Mouse (Mus musculus) E14TG2a.4 (cell line): Measurements from ENCODE around the gene Bdh1.
A peak's percentile ranks its signal among the peaks of the same experiment; 100 is the strongest.

Experiments used
- H3K27me3 ChIP-seq: 2 replicates; pipeline ENCODE4 v1.6.1; 2014; ENCODE audit warnings: low read length, control low read depth; ENCODE audit not compliant: insufficient read depth
- H3K36me3 ChIP-seq: 2 replicates; pipeline ENCODE4 v1.6.1; 2014; ENCODE audit warnings: low read length, control low read depth; ENCODE audit not compliant: insufficient read depth
- H3K4me1 ChIP-seq: replicated peaks from 2 replicates; pipeline ENCODE4 v1.6.1; 2014; ENCODE audit warnings: low read depth, low read length, control low read depth
- H3K4me3 ChIP-seq: replicated peaks from 2 replicates; pipeline ENCODE4 v1.5.1; 2014; ENCODE audit warnings: mild to moderate bottlenecking, low read length
- H3K9me3 ChIP-seq: 2 replicates; pipeline ENCODE4 v1.6.1; 2014; ENCODE audit warnings: low read length, control low read depth
- CTCF ChIP-seq: conservative IDR thresholded peaks from 2 replicates; pipeline ENCODE4 v1.5.1; 2014; ENCODE audit warnings: low read length
- NANOG ChIP-seq: IDR thresholded peaks from 2 replicates; pipeline ENCODE4 v1.6.1; 2014; ENCODE audit warnings: borderline replicate concordance, low read length, mixed read lengths
- POU5F1 ChIP-seq: IDR thresholded peaks from 2 replicates; pipeline ENCODE4 v1.6.1; 2014; ENCODE audit warnings: low read length, borderline replicate concordance

Gene Bdh1

GRCm38 (mm10) chr16:31499021-31499420 lies 76.9 kb downstream of the Bdh1 start:
- Histone ChIP-seq H3K9me3 (no peaks in the 10 kb centered on the region), H3K4me3 (no peak overlapping the region), H3K36me3 (no peaks in the 10 kb centered on the region), H3K27me3 (peaks cover 12% of the 10 kb centered on the region; the same call in 1 of the 2 replicates), H3K4me1 (peaks cover 22% of the 10 kb centered on the region)
- TF ChIP-seq POU5F1, result no peak

- H3K27me3 ChIP-seq, result peaks cover 10% of the 10 kb centered on the region; the same call in 1 of the 2 replicates
- no peak for TF ChIP-seq NANOG
- no peak for TF ChIP-seq CTCF
- TF ChIP-seq POU5F1, result no peak
- no peak overlapping the region for H3K4me3 ChIP-seq
- no peaks in the 10 kb centered on the region for H3K36me3 ChIP-seq
- H3K4me1 ChIP-seq, result peaks cover 16% of the 10 kb centered on the region
- H3K9me3 ChIP-seq, result no peaks in the 10 kb centered on the region
These were observed 77.7 kb downstream of the Bdh1 start for GRCm38 (mm10) chr16:31499681-31500310.

- H3K4me1 ChIP-seq, result peaks cover 16% of the 10 kb centered on the region
- TF ChIP-seq CTCF, result no peak
- no peak for TF ChIP-seq POU5F1
- no peak for TF ChIP-seq NANOG
- no peaks in the 10 kb centered on the region for H3K9me3 ChIP-seq
- H3K36me3 ChIP-seq, result no peaks in the 10 kb centered on the region
- no peak overlapping the region for H3K4me3 ChIP-seq
- H3K27me3 ChIP-seq, result peaks cover 10% of the 10 kb centered on the region; the same call in 1 of the 2 replicates
These were observed 78.5 kb downstream of the Bdh1 start for GRCm38 (mm10) chr16:31500532-31500931.

- no peak for TF ChIP-seq POU5F1
- no peak for TF ChIP-seq CTCF
- TF ChIP-seq NANOG, result no peak
- H3K4me3 ChIP-seq, result no peak overlapping the region
- H3K36me3 ChIP-seq, result no peaks in the 10 kb centered on the region
- peaks cover 10% of the 10 kb centered on the region; the same call in 1 of the 2 replicates for H3K27me3 ChIP-seq
- H3K4me1 ChIP-seq, result peaks cover 22% of the 10 kb centered on the region
- no peaks in the 10 kb centered on the region for H3K9me3 ChIP-seq
These were observed 79.1 kb downstream of the Bdh1 start for GRCm38 (mm10) chr16:31500969-31501750.

- peaks cover 29% of the 10 kb centered on the region for H3K4me1 ChIP-seq
- H3K4me3 ChIP-seq, result no peak overlapping the region
- no peaks in the 10 kb centered on the region for H3K36me3 ChIP-seq
- H3K27me3 ChIP-seq, result peaks cover 10% of the 10 kb centered on the region; the same call in 1 of the 2 replicates
- TF ChIP-seq POU5F1, result no peak
- TF ChIP-seq CTCF, result no peak
- no peak for TF ChIP-seq NANOG
- H3K9me3 ChIP-seq, result no peaks in the 10 kb centered on the region
These were observed 79.8 kb downstream of the Bdh1 start for GRCm38 (mm10) chr16:31501751-31502365.

- peaks cover 76% of the 10 kb centered on the region for H3K4me1 ChIP-seq
- H3K27me3 ChIP-seq, result peaks cover 4% of the 10 kb centered on the region; the same call in 1 of the 2 replicates
- TF ChIP-seq NANOG (no peak), CTCF (no peak), POU5F1 (no peak)
- no peaks in the 10 kb centered on the region for H3K36me3 ChIP-seq
- H3K4me3 ChIP-seq, result peak overlapping the region; percentile 69
- no peaks in the 10 kb centered on the region for H3K9me3 ChIP-seq
These were observed 84.8 kb downstream of the Bdh1 start for GRCm38 (mm10) chr16:31506665-31507456.

GRCm38 (mm10) chr16:31507457-31507755 lies 85.3 kb downstream of the Bdh1 start:
- Histone ChIP-seq H3K36me3 (no peaks in the 10 kb centered on the region), H3K27me3 (peaks cover 3% of the 10 kb centered on the region; the same call in 1 of the 2 replicates), H3K4me3 (peak overlapping the region; percentile 69), H3K9me3 (no peaks in the 10 kb centered on the region), H3K4me1 (peaks cover 77% of the 10 kb centered on the region)
- no peak for TF ChIP-seq POU5F1
- no peak for TF ChIP-seq NANOG
- no peak for TF ChIP-seq CTCF

GRCm38 (mm10) chr16:31507794-31508526 lies 85.9 kb downstream of the Bdh1 start:
- Histone ChIP-seq H3K36me3 (no peaks in the 10 kb centered on the region), H3K4me1 (peaks cover 73% of the 10 kb centered on the region), H3K9me3 (no peaks in the 10 kb centered on the region), H3K27me3 (no peaks in the 10 kb centered on the region), H3K4me3 (peak overlapping the region; percentile 69)
- TF ChIP-seq CTCF (no peak), NANOG (no peak), POU5F1 (no peak)
